ENCODE assay signal across 8 mouse cellular contexts in genomic region chr19:47090550-47091156, GRCm38 (mm10). TPM values are rescaled to one million over a fixed set of nuclear protein-coding genes. Genes with fewer than 3 reads are reported as not detected.
DNase-seq lines count a peak whose midpoint lies in the region; ATAC-seq lines count a peak whose summit lies in the region.

Gene Usmg5, minus strand, starts transcription at chr19:47090647.
Gene Pdcd11, plus strand, starts transcription at chr19:47090768.

- peaks cover 35% of the 10 kb centered on the region for H3K36me3 ChIP-seq in forebrain, embryonic 14.5 days (ENCODE audit: control insufficient read depth, insufficient read depth, low read length)
- peaks cover 31% of the 10 kb centered on the region for H3K36me3 ChIP-seq in neural tube, embryonic 15.5 days

- ATAC-seq in forebrain, embryonic 14.5 days, result peak; percentile 100
- peak; percentile 99 for ATAC-seq in neural tube, embryonic 15.5 days (ENCODE audit: low FRiP score)

- peak within 1 kb of the TSS; percentile 80 for H3K4me2 ChIP-seq in forebrain, embryonic 14.5 days (ENCODE audit: low read length)
- H3K4me2 ChIP-seq in neural tube, embryonic 15.5 days, result peak within 1 kb of the TSS; percentile 76

- no peaks in the 10 kb centered on the region for H3K27me3 ChIP-seq in forebrain, embryonic 14.5 days (replicated peaks; ENCODE audit: control insufficient read depth, insufficient read depth, low read length)
- no peaks in the 10 kb centered on the region for H3K27me3 ChIP-seq in neural tube, embryonic 15.5 days (replicated peaks)

- H3K4me3 ChIP-seq in forebrain, embryonic 14.5 days (ENCODE audit: low read depth, low read length), result peak within 1 kb of the TSS; percentile 75
- H3K4me3 ChIP-seq in neural tube, embryonic 15.5 days (replicated peaks), result peak within 1 kb of the TSS; percentile 94

- under 1% methylated on average over 56 of the region's 56 CpGs for WGBS in forebrain, embryonic 14.5 days
- WGBS in neural tube, embryonic 15.5 days, result under 1% methylated on average over 56 of the region's 56 CpGs

- no peaks in the 10 kb centered on the region for H3K9me3 ChIP-seq in forebrain, embryonic 14.5 days (replicated peaks; ENCODE audit: control insufficient read depth, low read length)
- H3K9me3 ChIP-seq in neural tube, embryonic 15.5 days (replicated peaks), result no peaks in the 10 kb centered on the region

- intact Hi-C loops in heart, postnatal 14 days (cut with DNase I), result no loop called here

- peak within 1 kb of the TSS; percentile 83 for H3K9ac ChIP-seq in forebrain, embryonic 14.5 days (ENCODE audit: low read length)
- H3K9ac ChIP-seq in neural tube, embryonic 15.5 days (replicated peaks), result peak within 1 kb of the TSS; percentile 99

- H3K4me1 ChIP-seq in forebrain, embryonic 14.5 days (ENCODE audit: control insufficient read depth, insufficient read depth, low read length), result peaks cover 13% of the 10 kb centered on the region
- peaks cover 31% of the 10 kb centered on the region for H3K4me1 ChIP-seq in neural tube, embryonic 15.5 days

- DNase-seq in ES-CJ7 (ENCODE audit: low read depth, low spot score), result peak; percentile 97
- DNase-seq in cerebellum, adult 11 months, result peak; percentile 93
- peak; percentile 98 for DNase-seq in forebrain, embryonic 14.5 days (ENCODE audit: low spot score)
- DNase-seq in heart, postnatal 14 days, result peak; percentile 95 to 97
- DNase-seq in layer of hippocampus, adult 11-12 months (ENCODE audit: low spot score), result peak; percentile 97
- DNase-seq in lung, adult 18-20 months, result peak; percentile 96 to 97
- DNase-seq in testis, postnatal 14 days (ENCODE audit: low spot score), result peak; percentile 97

- peak within 1 kb of the TSS; percentile 63 for H3K27ac ChIP-seq in forebrain, embryonic 14.5 days (ENCODE audit: low read depth, low read length)
- H3K27ac ChIP-seq in neural tube, embryonic 15.5 days (replicated peaks), result peak within 1 kb of the TSS; percentile 91

RNA-seq across cellular contexts. Expression of gene Usmg5, which starts in this region (rescaled TPM):
- polyA plus RNA-seq in forebrain, embryonic 14.5 days (2014; fragmentation: Nextera tagmentation; extraction: Ambion mirVana), result 1,398 and 1,484 TPM in 2 replicates
- total RNA-seq in heart, postnatal 14 days (2021), result 1,000 to 10,000 TPM; 2,083 to 2,242 TPM
- polyA plus RNA-seq in neural tube, embryonic 15.5 days (2015; fragmentation: Nextera tagmentation; extraction: Ambion mirVana), result 1,500 and 1,925 TPM in 2 replicates

RNA-seq across cellular contexts. Expression of gene Pdcd11, which starts in this region (rescaled TPM):
- polyA plus RNA-seq in forebrain, embryonic 14.5 days (2014; fragmentation: Nextera tagmentation; extraction: Ambion mirVana), result 5.7 and 7.4 TPM in 2 replicates
- 10 to 100 TPM; 11.7 to 12.3 TPM for total RNA-seq in heart, postnatal 14 days (2021)
- polyA plus RNA-seq in neural tube, embryonic 15.5 days (2015; fragmentation: Nextera tagmentation; extraction: Ambion mirVana), result 4.8 and 5.7 TPM in 2 replicates

Comparison
In these comparisons a context has a peak if more than half of its experiments do, and no peak if none do; other contexts are left out.
1. Peak in every context shown above with its lines: DNase-seq, ATAC-seq, H3K4me3 ChIP-seq and H3K27ac ChIP-seq.